Mouse (Mus musculus) lung, postnatal 0 days (tissue): ENCODE measurements around the gene Ehmt1.

Source experiments
- CTCF ChIP-seq: IDR thresholded peaks from 2 replicates; pipeline ENCODE4 v1.5.1; 2016; ENCODE audit warnings: antibody characterized with exemption, mild to moderate bottlenecking
- EP300 ChIP-seq: IDR thresholded peaks from 2 replicates; pipeline ENCODE4 v1.6.1; 2016; ENCODE audit warnings: antibody characterized with exemption, mild to moderate bottlenecking, control low read depth

GRCm38 (mm10) chr2:24796833-24797457, 122.5 kb downstream of the Ehmt1 start:
- TF ChIP-seq CTCF = no peak
- no peak for TF ChIP-seq EP300
